Mouse (Mus musculus): ENCODE data around the gene Sfmbt1. TPM values are rescaled to one million over a fixed set of nuclear protein-coding genes. Genes with fewer than 3 reads are reported as not detected.

Sfmbt1 gene
- polyA plus RNA-seq, 1 experiment, result 26.8 TPM

GRCm38 (mm10) chr14:30821136-30821535 is 106.5 kb downstream of the Sfmbt1 start:
- Histone ChIP-seq H3K4me1 (ENCODE audit: control insufficient read depth, insufficient read depth, low read length) (peaks cover 3% of the 10 kb centered on the region; the same call in 1 of the 2 replicates), H3K27ac (ENCODE audit: insufficient read depth, low read depth, low read length) (no peak overlapping the region), H3K4me3 (ENCODE audit: insufficient read depth, low read length) (no peak overlapping the region)
- no peak for TF ChIP-seq POLR2A (IDR thresholded peaks at IDR 0.05; ENCODE audit: borderline replicate concordance, low read depth, low read length)
- TF ChIP-seq CTCF (IDR thresholded peaks at IDR 0.05; ENCODE audit: low read depth, low read length), result no peak

GRCm38 (mm10) chr14:30824456-30824995 is 109.9 kb downstream of the Sfmbt1 start:
- no peak for TF ChIP-seq CTCF (IDR thresholded peaks at IDR 0.05; ENCODE audit: low read depth, low read length)
- TF ChIP-seq POLR2A (IDR thresholded peaks at IDR 0.05; ENCODE audit: borderline replicate concordance, low read depth, low read length), result no peak
- Histone ChIP-seq H3K4me1 (ENCODE audit: control insufficient read depth, insufficient read depth, low read length) (peaks cover 27% of the 10 kb centered on the region), H3K4me3 (ENCODE audit: insufficient read depth, low read length) (no peak overlapping the region), H3K27ac (ENCODE audit: insufficient read depth, low read depth, low read length) (no peak overlapping the region)

- TF ChIP-seq POLR2A (IDR thresholded peaks at IDR 0.05; ENCODE audit: borderline replicate concordance, low read depth, low read length) (no peak), CTCF (IDR thresholded peaks at IDR 0.05; ENCODE audit: low read depth, low read length) (no peak)
- Histone ChIP-seq H3K4me3 (ENCODE audit: insufficient read depth, low read length) (peak overlapping the region; percentile 92; the same call in 1 of the 2 replicates), H3K27ac (ENCODE audit: insufficient read depth, low read depth, low read length) (no peak overlapping the region), H3K4me1 (ENCODE audit: control insufficient read depth, insufficient read depth, low read length) (peaks cover 27% of the 10 kb centered on the region)
These were observed 110.4 kb downstream of the Sfmbt1 start for GRCm38 (mm10) chr14:30825021-30825475.

- Histone ChIP-seq H3K4me3 (ENCODE audit: insufficient read depth, low read length) (peak within 1 kb of the TSS; percentile 92), H3K27ac (ENCODE audit: insufficient read depth, low read depth, low read length) (peak within 1 kb of the TSS; percentile 36; the same call in 1 of the 2 replicates), H3K4me1 (ENCODE audit: control insufficient read depth, insufficient read depth, low read length) (peaks cover 27% of the 10 kb centered on the region)
- TF ChIP-seq CTCF (IDR thresholded peaks at IDR 0.05; ENCODE audit: low read depth, low read length) (no peak), POLR2A (IDR thresholded peaks at IDR 0.05; ENCODE audit: borderline replicate concordance, low read depth, low read length) (no peak)
These were observed 111.0 kb downstream of the Sfmbt1 start, which contains the start of gene Tmem110 for GRCm38 (mm10) chr14:30825476-30826131. Gene Tmem110, plus strand, starts transcription at chr14:30825590.

GRCm38 (mm10) chr14:30826174-30827140 is 111.8 kb downstream of the Sfmbt1 start:
- no peak for TF ChIP-seq POLR2A (IDR thresholded peaks at IDR 0.05; ENCODE audit: borderline replicate concordance, low read depth, low read length)
- no peak for TF ChIP-seq CTCF (IDR thresholded peaks at IDR 0.05; ENCODE audit: low read depth, low read length)
- peak overlapping the region; percentile 36; the same call in 1 of the 2 replicates for H3K27ac ChIP-seq (ENCODE audit: insufficient read depth, low read depth, low read length)
- H3K4me3 ChIP-seq (ENCODE audit: insufficient read depth, low read length), result peak overlapping the region; percentile 92
- H3K4me1 ChIP-seq (ENCODE audit: control insufficient read depth, insufficient read depth, low read length), result peaks cover 27% of the 10 kb centered on the region

GRCm38 (mm10) chr14:30827480-30827879 is 112.8 kb downstream of the Sfmbt1 start:
- Histone ChIP-seq H3K4me3 (ENCODE audit: insufficient read depth, low read length) (no peak overlapping the region), H3K4me1 (ENCODE audit: control insufficient read depth, insufficient read depth, low read length) (peaks cover 27% of the 10 kb centered on the region), H3K27ac (ENCODE audit: insufficient read depth, low read depth, low read length) (no peak overlapping the region)
- TF ChIP-seq CTCF (IDR thresholded peaks at IDR 0.05; ENCODE audit: low read depth, low read length) (no peak), POLR2A (IDR thresholded peaks at IDR 0.05; ENCODE audit: borderline replicate concordance, low read depth, low read length) (no peak)

GRCm38 (mm10) chr14:30828077-30828476 is 113.4 kb downstream of the Sfmbt1 start:
- peaks cover 27% of the 10 kb centered on the region for H3K4me1 ChIP-seq (ENCODE audit: control insufficient read depth, insufficient read depth, low read length)
- no peak overlapping the region for H3K4me3 ChIP-seq (ENCODE audit: insufficient read depth, low read length)
- TF ChIP-seq POLR2A (IDR thresholded peaks at IDR 0.05; ENCODE audit: borderline replicate concordance, low read depth, low read length) (no peak), CTCF (IDR thresholded peaks at IDR 0.05; ENCODE audit: low read depth, low read length) (no peak)
- H3K27ac ChIP-seq (ENCODE audit: insufficient read depth, low read depth, low read length), result no peak overlapping the region

- H3K4me1 ChIP-seq (ENCODE audit: control insufficient read depth, insufficient read depth, low read length), result peaks cover 27% of the 10 kb centered on the region
- H3K4me3 ChIP-seq (ENCODE audit: insufficient read depth, low read length), result no peak overlapping the region
- H3K27ac ChIP-seq (ENCODE audit: insufficient read depth, low read depth, low read length), result no peak overlapping the region
- TF ChIP-seq CTCF (IDR thresholded peaks at IDR 0.05; ENCODE audit: low read depth, low read length) (no peak), POLR2A (IDR thresholded peaks at IDR 0.05; ENCODE audit: borderline replicate concordance, low read depth, low read length) (no peak)
These were observed 114.2 kb downstream of the Sfmbt1 start for GRCm38 (mm10) chr14:30828635-30829460.
